Mouse (Mus musculus): ENCODE results near the gene Dppa5a. TPM values are rescaled to one million over a fixed set of nuclear protein-coding genes. Genes with fewer than 3 reads are reported as not detected.
"Not testable (repeated sequence)": the region's sequence is repeated elsewhere in the genome, so short reads cannot be mapped to it uniquely, and the experiment has no call there.

Gene Dppa5a
- not detected for total RNA-seq (2021)
- long read RNA-seq: 0 reads

- DNase-seq (ENCODE audit: low spot score in 2 of 2): not testable (repeated sequence)
Measured at GRCm38 (mm10) chr9:78367959-78368358, at the start of gene Dppa5a. Gene Dppa5a, minus strand, starts transcription at chr9:78368177.

GRCm38 (mm10) chr9:78401596-78401995 is 33.6 kb upstream of the Dppa5a start:
- DNase-seq (ENCODE audit: low spot score in 2 of 2): no peak

GRCm38 (mm10) chr9:78400570-78400969 is 32.6 kb upstream of the Dppa5a start:
- no peak for DNase-seq (ENCODE audit: low spot score in 2 of 2)

GRCm38 (mm10) chr9:78396517-78396916 is 28.5 kb upstream of the Dppa5a start:
- DNase-seq (ENCODE audit: low spot score in 2 of 2): no peak

DNA sequence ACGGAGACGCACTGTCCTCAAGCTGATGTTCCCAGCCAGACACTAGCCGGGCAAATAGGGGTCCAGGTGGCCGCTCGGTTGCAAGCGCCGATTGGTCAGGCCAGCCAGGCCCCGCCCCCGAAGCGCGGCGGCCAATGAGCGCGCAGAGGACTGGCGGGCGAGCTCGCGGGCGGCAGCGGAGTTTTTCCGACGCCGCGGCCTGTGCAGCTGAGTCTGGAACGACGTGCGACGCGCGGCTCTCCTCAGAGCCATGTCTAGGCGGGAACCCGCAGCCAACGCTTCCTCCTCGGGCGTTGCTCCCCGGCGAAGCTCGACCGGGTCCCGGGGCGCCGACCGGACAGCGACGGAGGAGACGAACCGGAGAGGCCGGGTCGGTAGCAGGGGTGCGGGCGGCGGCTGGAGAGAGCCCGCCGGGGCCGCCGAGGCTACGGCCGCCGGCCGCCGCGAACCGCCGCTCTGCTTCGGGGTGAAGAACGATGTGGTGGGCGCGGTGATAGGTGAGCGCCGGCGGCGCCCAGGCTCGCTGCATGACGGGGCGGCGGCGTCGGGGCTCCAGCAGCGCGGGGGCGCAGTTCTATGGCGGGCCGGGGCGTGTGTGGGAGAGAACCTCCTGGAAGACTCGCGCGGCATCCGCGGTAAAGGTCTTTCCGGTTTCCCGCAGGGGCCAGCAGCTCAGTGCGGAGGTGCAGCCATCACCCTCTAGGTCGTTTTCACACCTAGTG is 27.8 kb upstream of the Dppa5a start, which contains the start of gene Ddx43:
TSS of gene Ddx43 (plus strand) at position 148 of the 722 bp plus-strand sequence.
- peak; percentile 42 to 53 for DNase-seq (ENCODE audit: low spot score in 2 of 2)

- DNase-seq (ENCODE audit: low spot score in 2 of 2): no peak
Measured at GRCm38 (mm10) chr9:78395244-78395629, 27.3 kb upstream of the Dppa5a start.

DNA sequence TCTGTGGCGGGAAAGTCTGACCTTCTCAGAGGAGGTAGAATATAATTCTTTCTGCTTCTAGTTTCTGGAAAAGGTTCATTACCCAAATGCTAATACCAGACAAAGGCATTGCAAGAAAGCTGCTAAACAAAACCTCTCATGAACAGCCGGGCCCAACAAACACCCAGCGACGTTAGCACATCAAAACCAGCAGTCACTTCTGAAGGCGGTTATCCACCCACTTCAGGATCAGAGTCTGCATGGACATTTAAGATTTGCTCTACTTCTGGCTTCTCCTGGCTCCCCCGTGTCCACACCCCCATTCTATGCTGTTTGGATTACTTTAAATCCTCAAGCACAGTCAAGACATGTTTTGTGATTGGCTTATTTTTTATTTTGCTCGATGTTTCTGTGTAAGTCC is 26.6 kb upstream of the Dppa5a start:
- no peak for DNase-seq (ENCODE audit: low spot score in 2 of 2)

DNA sequence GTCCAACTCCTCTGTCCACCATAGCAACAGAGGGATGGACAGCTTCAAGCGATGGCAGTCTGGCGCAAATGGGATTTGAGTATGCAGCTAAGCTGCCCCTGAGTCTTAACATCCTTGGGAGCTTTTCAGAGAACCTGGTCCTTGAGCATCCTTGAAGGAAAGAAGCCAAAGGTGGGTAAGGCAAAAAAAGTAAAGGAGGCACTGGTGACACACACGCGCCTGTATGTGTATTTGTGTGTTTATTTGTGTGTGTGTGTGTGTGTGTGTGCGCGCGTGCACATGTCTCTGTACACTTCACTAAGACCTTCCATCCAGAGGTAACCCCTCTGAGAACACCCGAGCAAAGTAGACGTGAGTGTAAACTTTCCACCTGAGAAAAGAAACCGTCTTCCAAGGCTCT is 25.8 kb upstream of the Dppa5a start:
- DNase-seq (ENCODE audit: low spot score in 2 of 2): no peak

GRCm38 (mm10) chr9:78389981-78390380 is 22.0 kb upstream of the Dppa5a start:
- no peak for DNase-seq (ENCODE audit: low spot score in 2 of 2)

GRCm38 (mm10) chr9:78386947-78387346 is 19.0 kb upstream of the Dppa5a start:
- DNase-seq (ENCODE audit: low spot score in 2 of 2): no peak

DNA sequence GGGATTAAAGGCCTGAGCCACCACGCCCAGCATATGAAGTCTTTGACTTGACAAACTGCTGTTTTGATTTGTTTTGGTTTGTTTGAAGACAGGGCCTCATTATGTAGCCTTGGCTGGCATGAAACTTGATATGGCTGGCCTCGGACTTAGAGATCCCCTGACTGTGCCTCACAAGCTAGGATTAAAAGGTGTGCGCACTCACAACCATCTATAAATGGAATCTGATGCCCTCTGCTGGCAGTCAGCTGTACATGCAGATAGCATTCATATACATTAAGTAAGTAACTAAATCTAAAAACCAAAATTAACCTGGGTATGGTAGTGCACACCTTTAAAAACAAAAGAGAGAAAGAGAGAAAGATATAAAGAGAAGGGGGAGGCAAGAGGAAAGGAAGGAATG is 17.9 kb upstream of the Dppa5a start:
- DNase-seq (ENCODE audit: low spot score in 2 of 2): no peak

GRCm38 (mm10) chr9:78378113-78378785 is 10.3 kb upstream of the Dppa5a start, which contains the start of gene Ooep:
Gene Ooep, minus strand, starts transcription at chr9:78378725.
- DNase-seq (ENCODE audit: low spot score in 2 of 2): peak; percentile 36 to 44

- no peak for DNase-seq (ENCODE audit: low spot score in 2 of 2)
Measured at GRCm38 (mm10) chr9:78377546-78377945, 9.6 kb upstream of the Dppa5a start.

GRCm38 (mm10) chr9:78375486-78375885 is 7.5 kb upstream of the Dppa5a start:
- no peak for DNase-seq (ENCODE audit: low spot score in 2 of 2)

GRCm38 (mm10) chr9:78374885-78375389 is 7.0 kb upstream of the Dppa5a start:
- DNase-seq (ENCODE audit: low spot score in 2 of 2): no peak

DNA sequence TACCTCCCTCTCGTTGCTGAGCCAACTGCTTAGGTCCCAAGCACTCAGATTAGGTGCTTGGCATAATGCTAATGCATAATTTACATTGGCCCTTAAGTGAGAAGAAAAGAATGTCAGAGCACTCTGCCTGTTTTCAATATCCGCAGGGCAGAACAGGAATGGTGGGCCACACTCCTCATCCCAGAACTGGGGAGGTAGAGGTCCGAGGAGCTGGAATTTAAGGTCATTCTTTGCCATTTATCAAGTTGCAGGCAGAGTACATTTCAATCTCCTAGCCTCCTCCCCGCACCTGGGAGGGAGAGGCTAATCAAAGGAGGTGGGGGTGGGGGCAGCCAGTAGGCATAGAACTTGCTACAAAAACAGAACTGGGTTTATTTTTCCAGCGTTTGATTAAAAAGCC is 6.4 kb upstream of the Dppa5a start:
- DNase-seq (ENCODE audit: low spot score in 2 of 2): no peak

DNA sequence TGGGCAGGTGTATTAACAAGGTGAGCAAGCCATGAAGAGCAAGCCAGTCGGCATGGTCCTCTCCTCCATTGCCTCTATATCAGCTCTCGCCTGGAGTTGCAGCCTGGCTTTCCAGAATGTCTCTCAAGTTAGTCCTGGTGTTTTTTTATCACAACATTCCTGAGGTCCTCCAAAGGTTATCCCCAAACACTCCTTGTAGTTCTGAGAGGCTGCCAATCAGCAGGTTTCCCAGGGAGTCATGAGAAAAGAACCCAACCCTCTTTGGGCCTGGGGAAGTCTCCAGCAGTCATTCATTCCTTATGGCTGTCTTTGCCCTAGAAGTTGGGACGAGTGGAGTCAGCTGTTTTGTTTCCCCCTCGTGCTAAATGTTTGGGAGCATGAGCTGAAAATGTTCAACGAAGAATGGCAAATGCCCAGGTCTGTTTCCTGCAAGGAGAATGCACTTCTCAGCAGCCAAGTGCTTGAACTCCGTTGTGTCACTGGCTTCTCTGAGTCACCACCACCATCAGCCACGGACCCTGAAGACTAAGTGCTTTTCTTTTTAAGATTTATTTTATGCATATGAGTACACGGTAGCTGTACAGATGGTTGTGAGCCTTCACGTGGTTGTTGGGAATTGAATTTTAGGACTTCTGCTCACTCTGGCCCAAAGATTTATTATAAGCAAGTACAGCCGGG is 5.0 kb upstream of the Dppa5a start:
- DNase-seq (ENCODE audit: low spot score in 2 of 2): no peak

- no peak for DNase-seq (ENCODE audit: low spot score in 2 of 2)
Measured at GRCm38 (mm10) chr9:78371441-78371840, 3.5 kb upstream of the Dppa5a start.

GRCm38 (mm10) chr9:78369786-78370185 is 1.8 kb upstream of the Dppa5a start:
- DNase-seq (ENCODE audit: low spot score in 2 of 2): no peak

DNA sequence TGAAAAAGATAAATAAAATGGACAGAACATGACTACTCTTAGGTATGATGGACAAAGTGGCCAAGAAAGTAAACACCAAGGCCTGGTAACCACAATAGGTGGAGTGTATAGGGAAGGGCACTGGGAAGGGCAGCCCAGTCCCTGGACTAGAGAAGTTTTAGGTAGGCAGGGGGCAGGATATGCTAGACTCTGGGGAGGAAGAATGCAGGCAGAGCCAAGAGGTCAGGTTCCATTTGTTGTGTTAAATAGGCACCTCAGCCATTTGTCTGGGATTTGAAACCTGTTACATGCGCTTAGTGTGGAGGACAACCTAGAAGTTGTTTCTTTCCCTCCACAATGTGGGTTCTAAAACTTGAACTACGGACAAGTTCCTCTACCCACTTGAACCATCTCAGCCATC is 1.4 kb upstream of the Dppa5a start:
- no peak for DNase-seq (ENCODE audit: low spot score in 2 of 2)

GRCm38 (mm10) chr9:78368671-78369293 is 805 bp upstream of the Dppa5a start:
- no peak for DNase-seq (ENCODE audit: low spot score in 2 of 2)
